7 mouse cellular contexts compared by ENCODE assay signal in the genomic region with DNA sequence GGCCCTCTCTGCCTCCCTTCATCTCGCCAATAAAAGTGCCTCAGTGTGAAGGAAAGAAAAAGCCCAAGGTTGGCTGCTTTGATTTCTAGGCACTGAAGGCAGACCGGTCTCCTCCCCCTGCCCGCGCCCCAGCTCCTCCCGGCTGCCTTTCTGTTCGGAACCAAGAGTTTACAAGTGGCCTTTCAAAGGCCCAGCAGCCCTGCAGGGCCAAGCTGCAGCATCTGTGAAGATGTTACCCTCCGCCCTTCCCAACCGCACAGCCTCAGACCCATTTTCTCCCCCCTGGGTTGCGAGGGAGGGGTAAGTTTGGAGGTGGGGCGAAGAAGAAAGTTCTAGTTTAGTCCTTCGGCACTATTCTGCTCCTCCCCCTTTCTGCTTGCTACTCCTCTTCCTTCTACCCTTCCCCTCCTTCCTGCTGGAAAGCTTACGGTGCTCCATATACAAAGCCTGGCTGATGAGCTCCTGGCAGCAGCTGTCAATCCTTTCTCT.
DNase-seq lines count a peak whose midpoint lies in the region; ATAC-seq lines count a peak whose summit lies in the region.

No protein-coding gene starts in this region.

- H3K9me3 ChIP-seq in embryonic facial prominence, embryonic 15.5 days (replicated peaks), result no peaks in the 10 kb centered on the region
- no peaks in the 10 kb centered on the region for H3K9me3 ChIP-seq in hindbrain, embryonic 16.5 days (ENCODE audit: control insufficient read depth, low read length)

- 3% methylated on average over 12 of the region's 12 CpGs for WGBS in embryonic facial prominence, embryonic 15.5 days
- 2% methylated on average over 12 of the region's 12 CpGs for WGBS in hindbrain, embryonic 16.5 days

- peak; percentile 62 for ATAC-seq in embryonic facial prominence, embryonic 15.5 days (ENCODE audit: insufficient number of reproducible peaks, low FRiP score, low TSS enrichment, low read depth)
- ATAC-seq in hindbrain, embryonic 16.5 days, result no peak
- ATAC-seq in megakaryocyte, adult 5-6 weeks (ENCODE audit: poor library complexity, severe bottlenecking), result peak; percentile 23

- H3K27me3 ChIP-seq in embryonic facial prominence, embryonic 15.5 days, result no peaks in the 10 kb centered on the region
- H3K27me3 ChIP-seq in hindbrain, embryonic 16.5 days (replicated peaks; ENCODE audit: control insufficient read depth, insufficient read depth, low read length), result no peaks in the 10 kb centered on the region; the same call in 1 of the 2 replicates

- peak; percentile 15 for DNase-seq in urinary bladder, postnatal 10 days (ENCODE audit: low spot score)
- no peak for DNase-seq in urinary bladder, adult 2 months (ENCODE audit: low spot score)
- DNase-seq in T-cell, adult 2 months (ENCODE audit: low spot score), result no peak
- no peak for DNase-seq in layer of hippocampus, postnatal 10 days (ENCODE audit: low spot score in 2 of 2)

- peak overlapping the region; percentile 99 for H3K27ac ChIP-seq in embryonic facial prominence, embryonic 15.5 days (replicated peaks)
- peak overlapping the region; percentile 88 for H3K27ac ChIP-seq in hindbrain, embryonic 16.5 days (ENCODE audit: low read depth, low read length)

- H3K9ac ChIP-seq in embryonic facial prominence, embryonic 15.5 days, result peak overlapping the region; percentile 62; the same call in 1 of the 2 replicates
- peak overlapping the region; percentile 71 for H3K9ac ChIP-seq in hindbrain, embryonic 16.5 days (ENCODE audit: low read depth, low read length)

- peak overlapping the region; percentile 61 for H3K4me3 ChIP-seq in embryonic facial prominence, embryonic 15.5 days (replicated peaks)
- H3K4me3 ChIP-seq in hindbrain, embryonic 16.5 days (ENCODE audit: low read length), result peak overlapping the region; percentile 55

- H3K4me1 ChIP-seq in embryonic facial prominence, embryonic 15.5 days, result peaks cover 29% of the 10 kb centered on the region
- peaks cover 11% of the 10 kb centered on the region for H3K4me1 ChIP-seq in hindbrain, embryonic 16.5 days (ENCODE audit: control insufficient read depth, insufficient read depth, low read depth, low read length)

- H3K4me2 ChIP-seq in embryonic facial prominence, embryonic 15.5 days (replicated peaks), result peak overlapping the region; percentile 65
- peak overlapping the region; percentile 70 for H3K4me2 ChIP-seq in hindbrain, embryonic 16.5 days (ENCODE audit: low read length)

- H3K36me3 ChIP-seq in embryonic facial prominence, embryonic 15.5 days, result no peaks in the 10 kb centered on the region
- H3K36me3 ChIP-seq in hindbrain, embryonic 16.5 days (ENCODE audit: control insufficient read depth, insufficient read depth, low read length), result no peaks in the 10 kb centered on the region
